Mouse (Mus musculus): ENCODE results near the gene Preb. TPM values are rescaled to one million over a fixed set of nuclear protein-coding genes. Genes with fewer than 3 reads are reported as not detected.

The Preb gene
- total and polyA plus RNA-seq, 3 experiments, result 87.3 to 145 (median 96.5) TPM

- in situ Hi-C loops (cut with MboI; ENCODE audit: low pct_ligation_motif_present, low pct_unique_long_range_greater_than_20kb, low sequenced_read_pairs) (no loop called here), dilution Hi-C loops (cut with MboI; ENCODE audit: extremely low pct_ligation_motif_present, extremely low pct_unique_long_range_greater_than_20kb, low sequenced_read_pairs) (no loop called here)
- no peaks in the 10 kb centered on the region for H3K79me2 ChIP-seq (replicated peaks; ENCODE audit: control insufficient read depth, extremely low read depth, insufficient read depth, poor library complexity, severe bottlenecking)
- H3K9me3 ChIP-seq (replicated peaks; ENCODE audit: low read length), result no peaks in the 10 kb centered on the region
- H3K4me2 ChIP-seq (ENCODE audit: insufficient read depth, low read depth, poor library complexity, severe bottlenecking), result no peak overlapping the region
- H3K9ac ChIP-seq (ENCODE audit: insufficient read depth, low read depth), result no peak overlapping the region
- TF ChIP-seq ETS1 (conservative IDR thresholded peaks at IDR 0.05; ENCODE audit: low read depth, low read length) (no peak), MEF2A (IDR thresholded peaks at IDR 0.05; ENCODE audit: borderline replicate concordance, low read depth, low read length) (0 out of 2 replicates have a peak, but pooled peaks have one; percentile 2)
- H3K4me3 ChIP-seq (replicated peaks in 1 of 3; ENCODE audit: low read depth in 2 of 3, low read length in 2 of 3, poor library complexity in 1 of 3), result no peak overlapping the region
- DNase-seq (ENCODE audit: extremely low read depth), result no peak
- H3K4me1 ChIP-seq (ENCODE audit: control insufficient read depth in 1 of 2, insufficient read depth in 2 of 2), result peaks cover 7 to 21% of the 10 kb centered on the region in 2 experiments
- H3K36me3 ChIP-seq (replicated peaks in 1 of 2; ENCODE audit: control insufficient read depth in 1 of 2, insufficient read depth in 1 of 2, low read length in 1 of 2), result no peaks in the 10 kb centered on the region
- H3K27me3 ChIP-seq (replicated peaks), result peaks cover 45% of the 10 kb centered on the region
- H3K27ac ChIP-seq (ENCODE audit: insufficient read depth, low read depth), result no peak overlapping the region
Observed at GRCm38 (mm10) chr5:30915456-30915855, 44.7 kb downstream of the Preb start.

GRCm38 (mm10) chr5:30914849-30915248 is 45.3 kb downstream of the Preb start:
- peaks cover 4 to 19% of the 10 kb centered on the region in 2 experiments for H3K4me1 ChIP-seq (ENCODE audit: control insufficient read depth in 1 of 2, insufficient read depth in 2 of 2)
- peaks cover 39% of the 10 kb centered on the region for H3K27me3 ChIP-seq (replicated peaks)
- no peaks in the 10 kb centered on the region for H3K36me3 ChIP-seq (replicated peaks in 1 of 2; ENCODE audit: control insufficient read depth in 1 of 2, insufficient read depth in 1 of 2, low read length in 1 of 2)
- no peak overlapping the region for H3K9ac ChIP-seq (ENCODE audit: insufficient read depth, low read depth)
- no peak overlapping the region for H3K4me3 ChIP-seq (replicated peaks in 1 of 3; ENCODE audit: low read depth in 2 of 3, low read length in 2 of 3, poor library complexity in 1 of 3)
- H3K27ac ChIP-seq (ENCODE audit: insufficient read depth, low read depth), result no peak overlapping the region
- TF ChIP-seq ELF1 (IDR thresholded peaks at IDR 0.05; ENCODE audit: low read depth, low read length) (no peak), SIN3A (IDR thresholded peaks at IDR 0.05; ENCODE audit: low read length) (no peak), UBTF (IDR thresholded peaks at IDR 0.05; ENCODE audit: low read depth, low read length) (no peak), MYC (IDR thresholded peaks at IDR 0.05; ENCODE audit: low read depth, low read length) (no peak), JUN (IDR thresholded peaks at IDR 0.05; ENCODE audit: insufficient read depth, low read depth, low read length) (no peak), MAX (IDR thresholded peaks at IDR 0.05; ENCODE audit: low read length) (no peak), MAZ (IDR thresholded peaks at IDR 0.05; ENCODE audit: low read depth, low read length) (no peak), GABPA (IDR thresholded peaks at IDR 0.05; ENCODE audit: insufficient replicate concordance, low read depth, low read length) (no peak), POLR2AphosphoS2 (IDR thresholded peaks at IDR 0.05; ENCODE audit: low read depth, low read length) (no peak), EP300 (IDR thresholded peaks at IDR 0.05; ENCODE audit: low read length) (no peak), NELFE (IDR thresholded peaks at IDR 0.05; ENCODE audit: low read depth, low read length) (no peak), TBP (conservative IDR thresholded peaks at IDR 0.05; ENCODE audit: low read depth, low read length) (no peak)
- no peaks in the 10 kb centered on the region for H3K9me3 ChIP-seq (replicated peaks; ENCODE audit: low read length)
- no peak for DNase-seq (ENCODE audit: extremely low read depth)
- no peaks in the 10 kb centered on the region for H3K79me2 ChIP-seq (replicated peaks; ENCODE audit: control insufficient read depth, extremely low read depth, insufficient read depth, poor library complexity, severe bottlenecking)
- dilution Hi-C loops (cut with MboI; ENCODE audit: extremely low pct_ligation_motif_present, extremely low pct_unique_long_range_greater_than_20kb, low sequenced_read_pairs), result no loop called here
- in situ Hi-C loops (cut with MboI; ENCODE audit: low pct_ligation_motif_present, low pct_unique_long_range_greater_than_20kb, low sequenced_read_pairs), result no loop called here
- H3K4me2 ChIP-seq (ENCODE audit: insufficient read depth, low read depth, poor library complexity, severe bottlenecking), result no peak overlapping the region

All from CH12.LX (cell line).